7 mouse cellular contexts compared by ENCODE assay signal in genomic region chr10:67862331-67862730, GRCm38 (mm10). TPM values are rescaled to one million over a fixed set of nuclear protein-coding genes. Genes with fewer than 3 reads are reported as not detected.
DNase-seq lines count a peak whose midpoint lies in the region; ATAC-seq and TF ChIP-seq lines count a peak whose summit lies in the region.

No protein-coding gene starts in this region.

- ATAC-seq in liver, embryonic 11.5 days (replicated peaks; ENCODE audit: low FRiP score), result no peak
- ATAC-seq in kidney, embryonic 16.5 days (ENCODE audit: low FRiP score, low TSS enrichment), result no peak

- H3K9ac ChIP-seq in liver, embryonic 11.5 days (ENCODE audit: low read depth, low read length), result no peak overlapping the region
- H3K9ac ChIP-seq in MEL (ENCODE audit: control insufficient read depth, low read depth, low read length, poor library complexity, severe bottlenecking), result no peak overlapping the region
- no peak overlapping the region for H3K9ac ChIP-seq in kidney, embryonic 16.5 days (replicated peaks; ENCODE audit: low read length)

- no peaks in the 10 kb centered on the region for H3K36me3 ChIP-seq in liver, embryonic 11.5 days (ENCODE audit: control insufficient read depth, insufficient read depth, low read length)
- H3K36me3 ChIP-seq in MEL (ENCODE audit: control insufficient read depth in 1 of 2, insufficient read depth in 2 of 2, low read length in 2 of 2), result no peaks in the 10 kb centered on the region
- no peaks in the 10 kb centered on the region for H3K36me3 ChIP-seq in kidney, embryonic 16.5 days (ENCODE audit: insufficient read depth, low read length)

- DNase-seq in liver, result peak; percentile 6
- DNase-seq in liver, embryonic 11.5 days (ENCODE audit: low spot score), result no peak
- peak; percentile 33 for DNase-seq in MEL (ENCODE audit: low read depth, low spot score)
- peak; percentile 49 for DNase-seq in retina, postnatal 1 day
- DNase-seq in right cerebral cortex, postnatal 36 days (ENCODE audit: low spot score in 2 of 2), result no peak

- TF ChIP-seq EP300 in MEL (IDR thresholded peaks at IDR 0.05; ENCODE audit: low read depth in 1 of 2, low read length in 2 of 2), result no peak

- no peaks in the 10 kb centered on the region for H3K9me3 ChIP-seq in liver, embryonic 11.5 days (ENCODE audit: control insufficient read depth, low read length)
- no peaks in the 10 kb centered on the region for H3K9me3 ChIP-seq in MEL (replicated peaks; ENCODE audit: insufficient read depth, low read length)
- no peaks in the 10 kb centered on the region for H3K9me3 ChIP-seq in kidney, embryonic 16.5 days (ENCODE audit: low read length)

- no peak overlapping the region for H3K27ac ChIP-seq in liver, embryonic 11.5 days (ENCODE audit: low read depth, low read length)
- no peak overlapping the region for H3K27ac ChIP-seq in MEL (ENCODE audit: control insufficient read depth, low read depth, low read length)
- no peak overlapping the region for H3K27ac ChIP-seq in cortical plate, adult 2 months (ENCODE audit: insufficient read depth, low read length)
- no peak overlapping the region for H3K27ac ChIP-seq in kidney, embryonic 16.5 days (ENCODE audit: low read length)

- H3K4me3 ChIP-seq in liver, embryonic 11.5 days (ENCODE audit: low read depth, low read length), result no peak overlapping the region
- no peak overlapping the region for H3K4me3 ChIP-seq in MEL (ENCODE audit: control insufficient read depth in 1 of 2, insufficient read depth in 1 of 2, low read depth in 2 of 2, low read length in 2 of 2)
- H3K4me3 ChIP-seq in cortical plate, adult 2 months (ENCODE audit: insufficient read depth, low read length), result no peak overlapping the region
- no peak overlapping the region for H3K4me3 ChIP-seq in kidney, embryonic 16.5 days (ENCODE audit: low read length)

- TF ChIP-seq RAD21 in MEL (IDR thresholded peaks at IDR 0.05; ENCODE audit: low read depth, low read length), result peak; percentile 50

- 16% methylated on average over 7 of the region's 7 CpGs for WGBS in liver, embryonic 11.5 days
- 16% methylated on average over 7 of the region's 7 CpGs for WGBS in kidney, embryonic 16.5 days

- H3K27me3 ChIP-seq in liver, embryonic 11.5 days (replicated peaks; ENCODE audit: control insufficient read depth, insufficient read depth, low read length), result no peaks in the 10 kb centered on the region
- no peaks in the 10 kb centered on the region for H3K27me3 ChIP-seq in MEL (ENCODE audit: control insufficient read depth in 1 of 2, insufficient read depth in 2 of 2, low read length in 2 of 2)
- no peaks in the 10 kb centered on the region for H3K27me3 ChIP-seq in kidney, embryonic 16.5 days (ENCODE audit: insufficient read depth, low read length)

- no peak overlapping the region for H3K4me2 ChIP-seq in liver, embryonic 11.5 days
- peak overlapping the region; percentile 30 for H3K4me2 ChIP-seq in kidney, embryonic 16.5 days (replicated peaks; ENCODE audit: low read depth, low read length)

- TF ChIP-seq CTCF in MEL (IDR thresholded peaks at IDR 0.05 in 2 of 3, conservative IDR thresholded peaks at IDR 0.05 in 1 of 3; ENCODE audit: control insufficient read depth in 1 of 3, insufficient read depth in 1 of 3, low read depth in 2 of 3, low read length in 3 of 3, poor library complexity in 1 of 3, severe bottlenecking in 1 of 3), result peak in 2 of 3 experiments; percentile 56 to 69; a peak in 4 of 6 replicates
- TF ChIP-seq CTCF in cortical plate, adult 2 months (IDR thresholded peaks at IDR 0.05; ENCODE audit: extremely low read depth, insufficient read depth, low read length), result peak; percentile 50

- no peaks in the 10 kb centered on the region for H3K79me2 ChIP-seq in MEL (ENCODE audit: control insufficient read depth, insufficient read depth, low read length, poor library complexity)

- H3K4me1 ChIP-seq in liver, embryonic 11.5 days (replicated peaks; ENCODE audit: control insufficient read depth, insufficient read depth, low read length), result no peaks in the 10 kb centered on the region
- H3K4me1 ChIP-seq in MEL (ENCODE audit: control insufficient read depth in 1 of 2, insufficient read depth in 2 of 2, low read length in 2 of 2), result no peaks in the 10 kb centered on the region
- no peaks in the 10 kb centered on the region for H3K4me1 ChIP-seq in cortical plate, adult 2 months (ENCODE audit: control insufficient read depth, insufficient read depth, low read length)
- H3K4me1 ChIP-seq in kidney, embryonic 16.5 days (ENCODE audit: insufficient read depth, low read length), result no peaks in the 10 kb centered on the region

- TF ChIP-seq POLR2A in MEL (IDR thresholded peaks at IDR 0.05; ENCODE audit: control insufficient read depth in 1 of 2, insufficient read depth in 1 of 2, low read depth in 1 of 2, low read length in 2 of 2, poor library complexity in 1 of 2), result no peak
- TF ChIP-seq POLR2A in cortical plate, adult 2 months (IDR thresholded peaks at IDR 0.05; ENCODE audit: extremely low read depth, insufficient read depth, low read length), result no peak

TF ChIP-seq in MEL, 35 proteins besides CTCF, POLR2A, EP300 and RAD21:
- peak; percentile 46 for TF ChIP-seq ZC3H11A (IDR thresholded peaks at IDR 0.05; ENCODE audit: low read depth, low read length)
- TF ChIP-seq CHD2 (IDR thresholded peaks at IDR 0.05; ENCODE audit: low read length), result no peak
- TF ChIP-seq SMC3 (IDR thresholded peaks at IDR 0.05; ENCODE audit: low read depth, low read length), result peak; percentile 77

RNA-seq across cellular contexts. Expression of gene Zfp365, which starts 50.1 kb away (rescaled TPM):
- polyA plus RNA-seq in liver, embryonic 11.5 days (2014; fragmentation: Nextera tagmentation; extraction: Ambion mirVana), result 0.21 and 0.31 TPM in 2 replicates
- not detected in 2 replicates for total RNA-seq in MEL (2012; rRNA removed)
- not detected for polyA plus RNA-seq in MEL (2012; ENCODE audit: insufficient read depth in 1 of 2, insufficient read length in 2 of 2, low read depth in 1 of 2, low replicate concordance in 2 of 2, missing spikeins in 1 of 2)
- 315 and 333 TPM in 2 replicates for polyA plus RNA-seq in cortical plate, adult 2 months (2012; rRNA removed)
- 0.66 and 0.84 TPM in 2 replicates for polyA plus RNA-seq in kidney, embryonic 16.5 days (2015; fragmentation: Nextera tagmentation; extraction: Ambion mirVana)

Comparison
In these comparisons a context has a peak if more than half of its experiments do, and no peak if none do; other contexts are left out.
1. DNase-seq: peak in liver (single experiment), MEL (single experiment) and retina, postnatal 1 day (single experiment); none in liver, embryonic 11.5 days (single experiment) and right cerebral cortex, postnatal 36 days (0 of 2).
2. RNA of gene Zfp365, which starts 50.1 kb away (polyA plus RNA-seq): 315 to 333 TPM in cortical plate, adult 2 months; 0.66 to 0.84 TPM in kidney, embryonic 16.5 days, 0.21 to 0.31 TPM in liver, embryonic 11.5 days and not detected in MEL; every median in the first group is over 100 times any median in the second.